Mouse (Mus musculus): ENCODE measurements around the gene Ets1. TPM values are rescaled to one million over a fixed set of nuclear protein-coding genes. Genes with fewer than 3 reads are reported as not detected.

Ets1 gene
- total RNA-seq, 1 experiment from 2014 or later, result 291 TPM

- no peak for ATAC-seq (replicated peaks; ENCODE audit: insufficient number of reproducible peaks, low FRiP score, low TSS enrichment, poor library complexity, severe bottlenecking)
Measured at GRCm38 (mm10) chr9:32615461-32615860, 20.6 kb upstream of the Ets1 start.

GRCm38 (mm10) chr9:32615986-32616385 lies 20.0 kb upstream of the Ets1 start:
- ATAC-seq (replicated peaks; ENCODE audit: insufficient number of reproducible peaks, low FRiP score, low TSS enrichment, poor library complexity, severe bottlenecking), result peak; percentile 60

GRCm38 (mm10) chr9:32616516-32617429 lies 19.2 kb upstream of the Ets1 start:
- ATAC-seq (replicated peaks; ENCODE audit: insufficient number of reproducible peaks, low FRiP score, low TSS enrichment, poor library complexity, severe bottlenecking), result no peak

GRCm38 (mm10) chr9:32617430-32617768 lies 18.6 kb upstream of the Ets1 start:
- ATAC-seq (replicated peaks; ENCODE audit: insufficient number of reproducible peaks, low FRiP score, low TSS enrichment, poor library complexity, severe bottlenecking), result peak; percentile 55

GRCm38 (mm10) chr9:32618544-32619120 lies 17.4 kb upstream of the Ets1 start:
- no peak for ATAC-seq (replicated peaks; ENCODE audit: insufficient number of reproducible peaks, low FRiP score, low TSS enrichment, poor library complexity, severe bottlenecking)

- no peak for ATAC-seq (replicated peaks; ENCODE audit: insufficient number of reproducible peaks, low FRiP score, low TSS enrichment, poor library complexity, severe bottlenecking)
Measured at GRCm38 (mm10) chr9:32619661-32620060, 16.4 kb upstream of the Ets1 start.

GRCm38 (mm10) chr9:32620446-32620845 lies 15.6 kb upstream of the Ets1 start:
- no peak for ATAC-seq (replicated peaks; ENCODE audit: insufficient number of reproducible peaks, low FRiP score, low TSS enrichment, poor library complexity, severe bottlenecking)

- no peak for ATAC-seq (replicated peaks; ENCODE audit: insufficient number of reproducible peaks, low FRiP score, low TSS enrichment, poor library complexity, severe bottlenecking)
Measured at GRCm38 (mm10) chr9:32629385-32629981, 6.5 kb upstream of the Ets1 start.

- ATAC-seq (replicated peaks; ENCODE audit: insufficient number of reproducible peaks, low FRiP score, low TSS enrichment, poor library complexity, severe bottlenecking), result no peak
Measured at GRCm38 (mm10) chr9:32631341-32631740, 4.7 kb upstream of the Ets1 start.

GRCm38 (mm10) chr9:32632237-32632636 lies 3.8 kb upstream of the Ets1 start:
- no peak for ATAC-seq (replicated peaks; ENCODE audit: insufficient number of reproducible peaks, low FRiP score, low TSS enrichment, poor library complexity, severe bottlenecking)

- no peak for ATAC-seq (replicated peaks; ENCODE audit: insufficient number of reproducible peaks, low FRiP score, low TSS enrichment, poor library complexity, severe bottlenecking)
Measured at GRCm38 (mm10) chr9:32644981-32645380, 9.0 kb downstream of the Ets1 start.

- no peak for ATAC-seq (replicated peaks; ENCODE audit: insufficient number of reproducible peaks, low FRiP score, low TSS enrichment, poor library complexity, severe bottlenecking)
Measured at GRCm38 (mm10) chr9:32645475-32645874, 9.5 kb downstream of the Ets1 start.

GRCm38 (mm10) chr9:32646539-32647258 lies 10.7 kb downstream of the Ets1 start:
- ATAC-seq (replicated peaks; ENCODE audit: insufficient number of reproducible peaks, low FRiP score, low TSS enrichment, poor library complexity, severe bottlenecking), result no peak

GRCm38 (mm10) chr9:32647506-32648250 lies 11.7 kb downstream of the Ets1 start:
- no peak for ATAC-seq (replicated peaks; ENCODE audit: insufficient number of reproducible peaks, low FRiP score, low TSS enrichment, poor library complexity, severe bottlenecking)

GRCm38 (mm10) chr9:32648286-32648685 lies 12.3 kb downstream of the Ets1 start:
- ATAC-seq (replicated peaks; ENCODE audit: insufficient number of reproducible peaks, low FRiP score, low TSS enrichment, poor library complexity, severe bottlenecking), result no peak

- ATAC-seq (replicated peaks; ENCODE audit: insufficient number of reproducible peaks, low FRiP score, low TSS enrichment, poor library complexity, severe bottlenecking), result no peak
Measured at GRCm38 (mm10) chr9:32650738-32651137, 14.7 kb downstream of the Ets1 start.

- ATAC-seq (replicated peaks; ENCODE audit: insufficient number of reproducible peaks, low FRiP score, low TSS enrichment, poor library complexity, severe bottlenecking), result peak; percentile 88
Measured at GRCm38 (mm10) chr9:32652112-32652511, 16.1 kb downstream of the Ets1 start.

GRCm38 (mm10) chr9:32654305-32654704 lies 18.3 kb downstream of the Ets1 start:
- no peak for ATAC-seq (replicated peaks; ENCODE audit: insufficient number of reproducible peaks, low FRiP score, low TSS enrichment, poor library complexity, severe bottlenecking)

Data from monocyte, adult 5-6 weeks (primary cell).